Mouse (Mus musculus): ENCODE measurements around the gene Fam193a. TPM values are rescaled to one million over a fixed set of nuclear protein-coding genes. Genes with fewer than 3 reads are reported as not detected.

Fam193a gene
- total and polyA plus RNA-seq, 3 experiments: 10.9 to 317 (median 37.1) TPM

DNA sequence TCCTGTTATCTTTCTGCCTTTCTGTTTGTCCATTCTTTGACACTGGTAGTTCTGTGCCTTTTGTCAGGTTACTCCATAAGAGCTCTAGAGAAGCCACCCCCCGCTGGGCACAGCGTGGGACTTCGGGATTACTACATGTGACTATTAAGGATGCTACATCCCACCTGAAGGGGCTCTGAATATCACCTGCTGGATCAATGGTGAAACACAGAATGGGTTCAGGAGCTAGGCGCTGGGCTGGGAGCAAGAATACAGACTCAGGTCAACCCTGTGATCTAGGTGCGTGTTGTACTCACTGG lies 156.7 kb downstream of the Fam193a start:
- peak; percentile 57; the same call in 1 of the 2 replicates for TF ChIP-seq NRF1 (IDR thresholded peaks at IDR 0.05; ENCODE audit: insufficient read depth, low read depth, low read length, poor library complexity, severe bottlenecking)
- TF ChIP-seq TBP (IDR thresholded peaks at IDR 0.05; ENCODE audit: low read depth, low read length): no peak
- TF ChIP-seq POLR2AphosphoS5 (IDR thresholded peaks at IDR 0.05; ENCODE audit: borderline replicate concordance, low read depth, low read length): no peak
- TF ChIP-seq POLR2AphosphoS2 (IDR thresholded peaks at IDR 0.05; ENCODE audit: low read length): no peak
- 0 out of 2 replicates have a peak, but pooled peaks have one; percentile 3 for TF ChIP-seq MYC (IDR thresholded peaks at IDR 0.05; ENCODE audit: low read depth, low read length)
- no peak for TF ChIP-seq MAZ (IDR thresholded peaks at IDR 0.05; ENCODE audit: low read depth, low read length)
- TF ChIP-seq EP300 (IDR thresholded peaks at IDR 0.05; ENCODE audit: low read depth in 1 of 2, low read length in 2 of 2): 0 out of 4 replicates have a peak, but pooled peaks of 1 of the 2 experiments have one; percentile 2
- Histone ChIP-seq H3K36me3 (ENCODE audit: control insufficient read depth in 1 of 2, insufficient read depth in 2 of 2, low read length in 2 of 2) (peaks cover 0 to 6% of the 10 kb centered on the region in 2 experiments; a peak in 2 of 4 replicates), H3K9me3 (replicated peaks; ENCODE audit: insufficient read depth, low read length) (no peaks in the 10 kb centered on the region), H3K27me3 (ENCODE audit: control insufficient read depth in 1 of 2, insufficient read depth in 2 of 2, low read length in 2 of 2) (no peaks in the 10 kb centered on the region), H3K79me2 (ENCODE audit: control insufficient read depth, insufficient read depth, low read length, poor library complexity) (peaks cover 2% of the 10 kb centered on the region), H3K9ac (ENCODE audit: control insufficient read depth, low read depth, low read length, poor library complexity, severe bottlenecking) (peak overlapping the region; percentile 57), H3K4me1 (ENCODE audit: control insufficient read depth in 1 of 2, insufficient read depth in 2 of 2, low read length in 2 of 2) (peaks cover 4 to 12% of the 10 kb centered on the region in 2 experiments; a peak in 3 of 4 replicates), H3K4me3 (ENCODE audit: control insufficient read depth in 1 of 2, insufficient read depth in 1 of 2, low read depth in 2 of 2, low read length in 2 of 2) (peak overlapping the region; percentile 59 to 97), H3K27ac (ENCODE audit: control insufficient read depth, low read depth, low read length) (peak overlapping the region; percentile 76)
- no peak for DNase-seq (ENCODE audit: low read depth, low spot score)

DNA sequence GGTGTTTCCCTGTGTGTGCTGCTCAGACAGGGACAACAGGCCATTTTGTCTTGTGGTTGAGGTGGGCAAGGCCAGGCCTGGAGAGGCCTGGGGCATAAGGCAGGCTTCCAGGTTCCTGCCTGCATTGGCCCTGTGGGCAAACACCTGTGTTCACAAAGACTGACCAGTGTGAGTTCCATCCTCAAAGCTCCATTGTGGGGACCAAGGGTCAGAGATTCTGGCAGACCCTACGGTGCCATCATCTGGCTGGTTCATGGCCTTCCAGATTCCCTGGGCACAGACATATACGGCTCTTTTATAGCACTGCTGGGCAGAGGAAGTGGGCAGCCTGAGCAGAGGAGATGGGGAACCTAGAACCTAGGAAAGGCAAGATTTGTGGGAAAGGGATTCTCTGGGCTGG lies 157.6 kb downstream of the Fam193a start:
- Histone ChIP-seq H3K9ac (ENCODE audit: control insufficient read depth, low read depth, low read length, poor library complexity, severe bottlenecking) (no peak overlapping the region), H3K27ac (ENCODE audit: control insufficient read depth, low read depth, low read length) (no peak overlapping the region)

DNA sequence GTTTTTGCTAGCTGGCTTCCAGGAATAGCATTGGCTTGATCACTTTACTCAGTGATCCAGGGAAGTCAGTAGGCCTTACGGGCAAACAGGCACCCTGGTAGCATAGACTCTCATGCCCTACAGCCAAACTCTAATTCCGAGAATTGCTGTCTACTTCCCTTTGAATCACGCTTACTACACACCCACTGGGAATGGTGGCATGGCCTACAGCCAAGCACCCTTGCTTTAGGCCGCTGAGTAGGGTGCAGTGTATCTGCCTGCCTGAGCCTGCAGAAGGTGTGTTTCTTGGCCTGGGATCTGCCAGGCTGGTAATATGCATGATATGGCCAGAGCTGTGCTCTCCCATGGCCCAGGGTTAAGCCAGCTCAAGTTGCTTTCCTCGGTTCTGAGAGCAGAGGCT lies 159.0 kb downstream of the Fam193a start:
- Histone ChIP-seq H3K27me3 (ENCODE audit: control insufficient read depth in 1 of 2, insufficient read depth in 2 of 2, low read length in 2 of 2) (no peaks in the 10 kb centered on the region), H3K79me2 (ENCODE audit: control insufficient read depth, insufficient read depth, low read length, poor library complexity) (peaks cover 2% of the 10 kb centered on the region), H3K4me3 (ENCODE audit: control insufficient read depth in 1 of 2, insufficient read depth in 1 of 2, low read depth in 2 of 2, low read length in 2 of 2) (no peak overlapping the region), H3K9ac (ENCODE audit: control insufficient read depth, low read depth, low read length, poor library complexity, severe bottlenecking) (no peak overlapping the region), H3K27ac (ENCODE audit: control insufficient read depth, low read depth, low read length) (no peak overlapping the region), H3K36me3 (ENCODE audit: control insufficient read depth in 1 of 2, insufficient read depth in 2 of 2, low read length in 2 of 2) (peaks cover 0 to 6% of the 10 kb centered on the region in 2 experiments; a peak in 2 of 4 replicates), H3K4me1 (ENCODE audit: control insufficient read depth in 1 of 2, insufficient read depth in 2 of 2, low read length in 2 of 2) (peaks cover 4 to 12% of the 10 kb centered on the region in 2 experiments; a peak in 3 of 4 replicates), H3K9me3 (replicated peaks; ENCODE audit: insufficient read depth, low read length) (no peaks in the 10 kb centered on the region)
- DNase-seq (ENCODE audit: low read depth, low spot score): no peak
- TF ChIP-seq POLR2A (IDR thresholded peaks at IDR 0.05; ENCODE audit: control insufficient read depth in 1 of 2, insufficient read depth in 1 of 2, low read depth in 1 of 2, low read length in 2 of 2, poor library complexity in 1 of 2): no peak
- no peak for TF ChIP-seq ETS1 (IDR thresholded peaks at IDR 0.05; ENCODE audit: low read depth, low read length)
- TF ChIP-seq GABPA (IDR thresholded peaks at IDR 0.05; ENCODE audit: low read depth, low read length): no peak
- no peak for TF ChIP-seq MYC (IDR thresholded peaks at IDR 0.05; ENCODE audit: low read depth, low read length)
- no peak for TF ChIP-seq MYB (IDR thresholded peaks at IDR 0.05; ENCODE audit: low read depth, low read length)
- TF ChIP-seq TAL1 (IDR thresholded peaks at IDR 0.05; ENCODE audit: low read length): no peak
- TF ChIP-seq GATA1 (IDR thresholded peaks at IDR 0.05; ENCODE audit: low read depth, low read length): no peak

More for the DNA sequence above, 157.6 kb downstream of the Fam193a start:
- no peaks in the 10 kb centered on the region for H3K27me3 ChIP-seq (ENCODE audit: control insufficient read depth in 1 of 2, insufficient read depth in 2 of 2, low read length in 2 of 2)
- no peaks in the 10 kb centered on the region for H3K9me3 ChIP-seq (replicated peaks; ENCODE audit: insufficient read depth, low read length)
- H3K79me2 ChIP-seq (ENCODE audit: control insufficient read depth, insufficient read depth, low read length, poor library complexity): peaks cover 2% of the 10 kb centered on the region
- no peak overlapping the region for H3K4me3 ChIP-seq (ENCODE audit: control insufficient read depth in 1 of 2, insufficient read depth in 1 of 2, low read depth in 2 of 2, low read length in 2 of 2)
- no peak for TF ChIP-seq RCOR1 (IDR thresholded peaks at IDR 0.05; ENCODE audit: low read depth, low read length)
- TF ChIP-seq BHLHE40 (IDR thresholded peaks at IDR 0.05; ENCODE audit: borderline replicate concordance, low read depth, low read length): no peak
- no peak for TF ChIP-seq CHD1 (IDR thresholded peaks at IDR 0.05; ENCODE audit: low read depth, low read length)
- no peak for TF ChIP-seq POLR2AphosphoS5 (IDR thresholded peaks at IDR 0.05; ENCODE audit: borderline replicate concordance, low read depth, low read length)
- TF ChIP-seq UBTF (IDR thresholded peaks at IDR 0.05; ENCODE audit: borderline replicate concordance, insufficient read depth, low read depth, low read length): no peak
- TF ChIP-seq MAX (IDR thresholded peaks at IDR 0.05; ENCODE audit: low read length): no peak
- no peak for TF ChIP-seq KAT2A (conservative IDR thresholded peaks at IDR 0.05; ENCODE audit: low read depth, low read length)
- TF ChIP-seq HCFC1 (IDR thresholded peaks at IDR 0.05; ENCODE audit: low read depth, low read length): no peak
- TF ChIP-seq CTCF (IDR thresholded peaks at IDR 0.05 in 2 of 3, conservative IDR thresholded peaks at IDR 0.05 in 1 of 3; ENCODE audit: control insufficient read depth in 1 of 3, insufficient read depth in 1 of 3, low read depth in 2 of 3, low read length in 3 of 3, poor library complexity in 1 of 3, severe bottlenecking in 1 of 3): no peak
- TF ChIP-seq GABPA (IDR thresholded peaks at IDR 0.05; ENCODE audit: low read depth, low read length): no peak
- TF ChIP-seq MYB (IDR thresholded peaks at IDR 0.05; ENCODE audit: low read depth, low read length): no peak
- no peak for TF ChIP-seq JUND (IDR thresholded peaks at IDR 0.05; ENCODE audit: low read depth, low read length)
- no peak for TF ChIP-seq ELF1 (IDR thresholded peaks at IDR 0.05; ENCODE audit: low read depth, low read length)
- no peak for TF ChIP-seq ZKSCAN1 (IDR thresholded peaks at IDR 0.05; ENCODE audit: low read depth, low read length)
- H3K4me1 ChIP-seq (ENCODE audit: control insufficient read depth in 1 of 2, insufficient read depth in 2 of 2, low read length in 2 of 2): peaks cover 4 to 12% of the 10 kb centered on the region in 2 experiments; a peak in 3 of 4 replicates
- H3K36me3 ChIP-seq (ENCODE audit: control insufficient read depth in 1 of 2, insufficient read depth in 2 of 2, low read length in 2 of 2): peaks cover 0 to 6% of the 10 kb centered on the region in 2 experiments; a peak in 2 of 4 replicates
- no peak for DNase-seq (ENCODE audit: low read depth, low spot score)

Measured in MEL (cell line).